Mouse (Mus musculus) brain, embryonic 14.5 days (tissue): ENCODE results near the gene Zcchc17.

Experiments used
- CTCF ChIP-seq: fragments of 200-500 bp; IDR thresholded peaks from 2 replicates; pipeline ENCODE4 v1.5.1; 2012; ENCODE audit warnings: inconsistent platforms, mild to moderate bottlenecking, moderate library complexity, borderline replicate concordance; ENCODE audit not compliant: insufficient read depth, insufficient read length; ENCODE audit errors: extremely low read depth
- POLR2A ChIP-seq: fragments of 200-500 bp; IDR thresholded peaks from 2 replicates; pipeline ENCODE4 v1.6.1; 2012; ENCODE audit warnings: mild to moderate bottlenecking, inconsistent platforms, borderline replicate concordance; ENCODE audit not compliant: poor library complexity, insufficient read depth, insufficient read length, severe bottlenecking; ENCODE audit errors: extremely low read depth

DNA sequence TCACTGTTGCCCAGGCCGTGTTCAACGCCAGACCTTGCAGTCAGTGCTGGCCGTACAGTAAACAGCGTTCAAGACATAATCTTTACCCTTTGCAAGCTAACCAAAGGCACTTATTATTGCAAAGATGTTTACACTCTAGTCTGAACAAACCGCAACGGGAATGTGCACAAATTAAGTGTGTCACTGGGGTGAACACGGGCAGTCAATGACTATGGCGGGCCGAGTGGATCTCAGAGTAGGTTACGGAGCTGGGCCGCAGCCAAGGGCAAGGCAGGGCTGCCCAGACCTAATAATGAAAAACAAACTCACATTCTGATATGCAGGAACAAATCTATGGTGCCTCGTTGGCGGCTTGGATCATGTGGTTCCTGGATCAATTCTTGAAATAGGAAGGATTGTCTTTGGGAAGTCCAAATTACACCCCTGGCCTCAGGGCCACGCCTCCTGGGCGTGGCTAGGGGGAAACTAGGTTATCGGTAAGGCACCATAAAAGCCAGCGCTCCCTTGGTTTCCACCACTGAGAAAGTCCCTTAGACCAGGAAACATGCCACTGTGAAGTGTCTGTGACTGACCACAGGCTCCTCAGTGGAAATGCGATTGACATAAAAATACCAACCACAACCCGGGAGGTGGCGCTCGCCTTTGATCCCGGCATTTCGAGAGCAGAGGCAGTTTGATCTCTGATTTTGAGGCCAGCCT, 64.5 kb downstream of the Zcchc17 start:
- TF ChIP-seq POLR2A (no peak), CTCF (no peak)
